Mouse (Mus musculus) midbrain, postnatal 0 days (tissue): ENCODE results near the gene Pnrc1. TPM values are rescaled to one million over a fixed set of nuclear protein-coding genes. Genes with fewer than 3 reads are reported as not detected.
A peak's percentile ranks its signal among the peaks of the same experiment; 100 is the strongest.

Experiments
- ATAC-seq: fragments of 200-750 bp; cut with Nextera tagmentation; 2 replicates; pipeline ENCODE4 v1.8.0; 2017; ENCODE audit warnings: moderate number of reproducible peaks, mild to moderate bottlenecking, moderate TSS enrichment, moderate library complexity; ENCODE audit not compliant: low FRiP score
- DNase-seq: peaks from one replicate; pipeline ENCODE4 v3.0.0-alpha.2; 2015; ENCODE audit warnings: low spot score
- H3K27ac ChIP-seq: fragments of 300-500 bp; sonication (generic); 2 replicates; pipeline ENCODE4 v1.5.1; 2014; ENCODE audit warnings: low read depth, mild to moderate bottlenecking, low read length, mixed read lengths
- H3K27me3 ChIP-seq: fragments of 300-500 bp; sonication (generic); 2 replicates; pipeline ENCODE4 v1.6.1; 2014; ENCODE audit warnings: low read length, control low read depth, mixed read lengths; ENCODE audit not compliant: insufficient read depth
- H3K36me3 ChIP-seq: fragments of 300-500 bp; sonication (generic); 2 replicates; pipeline ENCODE4 v1.6.1; 2014; ENCODE audit warnings: low read length, control low read depth, mixed read lengths; ENCODE audit not compliant: insufficient read depth
- H3K4me1 ChIP-seq: fragments of 300-500 bp; sonication (generic); 2 replicates; pipeline ENCODE4 v1.6.1; 2014; ENCODE audit warnings: mild to moderate bottlenecking, control low read depth, antibody characterized with exemption, low read length, mixed read lengths; ENCODE audit not compliant: insufficient read depth
- H3K4me2 ChIP-seq: fragments of 300-500 bp; sonication (generic); 2 replicates; pipeline ENCODE4 v1.6.1; 2014; ENCODE audit warnings: low read depth, mild to moderate bottlenecking, low read length, mixed read lengths; ENCODE audit not compliant: poor library complexity, severe bottlenecking
- H3K4me3 ChIP-seq: fragments of 300-500 bp; sonication (generic); 2 replicates; pipeline ENCODE4 v1.5.1; 2014; ENCODE audit warnings: low read depth, mild to moderate bottlenecking, low read length, moderate library complexity
- H3K9ac ChIP-seq: fragments of 300-500 bp; sonication (generic); replicated peaks from 2 replicates; pipeline ENCODE4 v1.6.1; 2014; ENCODE audit warnings: mild to moderate bottlenecking, low read length, moderate library complexity, mixed read lengths; ENCODE audit not compliant: poor library complexity, severe bottlenecking
- H3K9me3 ChIP-seq: fragments of 300-500 bp; sonication (generic); 2 replicates; pipeline ENCODE4 v1.6.1; 2016; ENCODE audit warnings: low read length, control low read depth
- CTCF ChIP-seq: IDR thresholded peaks from 2 replicates; pipeline ENCODE4 v1.5.1; 2016; ENCODE audit warnings: antibody characterized with exemption, mild to moderate bottlenecking
- WGBS: fragments of 180-500 bp; shearing (Covaris S2); extraction: QIAGEN DNeasy Blood & Tissue Kit; methylation state at CpG from one replicate; pipeline ENCODE4 v1.1.7; 2014; 5-methylcytosine and 5-hydroxymethylcytosine counted together
- polyA plus RNA-seq: library from polyadenylated mRNA; unstranded; fragments of >200 nt; fragmentation: Nextera tagmentation; extraction: Ambion mirVana; gene quantifications from 2 replicates; pipeline ENCODE4 v1.2.1, GENCODE M21; 2015
- total RNA-seq: library from RNA; depleted of rRNA; stranded (reverse); fragments of >200 nt; gene quantifications from 2 replicates; pipeline ENCODE4 v1.2.3, GENCODE M21; 2014

Pnrc1 gene
- total and polyA plus RNA-seq, 2 experiments from 2014 or later: 43.6 to 91.3 TPM

DNA sequence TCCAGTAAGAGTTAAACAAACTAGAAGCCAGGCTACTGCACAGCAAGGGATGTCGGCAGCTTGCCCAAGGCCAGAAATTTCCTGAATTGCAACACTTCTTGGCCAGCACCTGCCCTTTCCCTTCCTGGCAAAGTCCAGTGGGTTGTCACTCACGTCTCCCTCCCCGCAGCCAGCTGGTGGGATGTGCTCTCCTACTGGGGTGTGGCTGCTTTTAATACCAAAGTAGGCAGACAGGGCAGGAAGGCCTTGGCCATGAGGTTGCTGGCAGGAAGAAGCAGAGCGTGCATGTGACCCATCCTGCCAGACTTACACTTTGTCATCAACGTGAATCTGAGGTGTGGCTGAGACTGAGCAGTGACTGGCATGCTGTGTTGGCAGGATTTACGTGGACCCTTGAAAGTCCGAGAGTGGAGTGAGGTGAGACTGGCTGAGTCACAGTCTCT lies 28.6 kb downstream of the Pnrc1 start:
- DNase-seq: peak; percentile 83
- Histone ChIP-seq H3K4me1 (no peaks in the 10 kb centered on the region), H3K9ac (no peak overlapping the region), H3K9me3 (no peaks in the 10 kb centered on the region), H3K4me2 (no peak overlapping the region), H3K27me3 (no peaks in the 10 kb centered on the region), H3K27ac (no peak overlapping the region), H3K36me3 (no peaks in the 10 kb centered on the region), H3K4me3 (no peak overlapping the region)
- no peak for TF ChIP-seq CTCF
- 60% methylated on average over 7 of the region's 7 CpGs for WGBS
- no peak for ATAC-seq

GRCm38 (mm10) chr4:33260311-33260710 lies 29.7 kb downstream of the Pnrc1 start:
- H3K27ac ChIP-seq: no peak overlapping the region
- DNase-seq: no peak
- H3K4me2 ChIP-seq: no peak overlapping the region
- no peaks in the 10 kb centered on the region for H3K27me3 ChIP-seq
- no peak overlapping the region for H3K4me3 ChIP-seq
- no peaks in the 10 kb centered on the region for H3K36me3 ChIP-seq
- no peak for ATAC-seq
- no peaks in the 10 kb centered on the region for H3K4me1 ChIP-seq
- H3K9me3 ChIP-seq: no peaks in the 10 kb centered on the region
- H3K9ac ChIP-seq: no peak overlapping the region
- TF ChIP-seq CTCF: no peak

DNA sequence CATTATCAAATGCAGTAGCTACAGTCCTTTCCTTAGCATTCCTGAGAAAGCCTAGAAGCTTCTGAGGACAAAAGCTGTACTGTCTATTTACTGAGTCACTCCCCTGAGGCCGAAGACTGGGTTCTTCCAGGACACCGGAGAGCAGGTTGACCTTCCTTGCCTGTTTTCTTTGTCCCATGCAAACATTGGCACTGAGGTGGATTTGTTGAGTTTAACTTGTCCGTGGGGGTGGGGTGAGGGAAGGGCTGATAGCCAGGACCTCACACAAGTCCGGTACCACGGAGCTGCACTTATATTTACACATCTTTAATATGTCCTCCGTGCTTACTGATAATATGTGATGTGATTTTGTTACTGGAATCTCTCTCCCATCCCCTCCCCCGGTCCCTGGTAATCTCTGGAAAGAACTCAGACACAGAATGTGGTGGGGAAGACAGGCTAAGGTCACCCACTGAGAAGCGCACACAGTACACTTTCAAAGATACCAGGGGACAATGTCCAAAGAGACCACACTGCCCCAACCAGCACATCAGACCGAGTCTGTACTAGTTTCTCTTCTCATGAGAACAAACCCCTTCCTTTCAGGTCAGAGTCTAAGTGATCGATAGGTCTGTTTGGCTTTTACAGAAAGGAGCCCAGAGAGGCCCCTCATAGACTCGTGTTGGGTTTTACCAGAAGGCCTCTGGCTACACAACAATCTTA lies 32.5 kb downstream of the Pnrc1 start:
- no peak for DNase-seq
- no peak overlapping the region for H3K4me3 ChIP-seq
- WGBS: 83% methylated on average over 11 of the region's 11 CpGs

DNA sequence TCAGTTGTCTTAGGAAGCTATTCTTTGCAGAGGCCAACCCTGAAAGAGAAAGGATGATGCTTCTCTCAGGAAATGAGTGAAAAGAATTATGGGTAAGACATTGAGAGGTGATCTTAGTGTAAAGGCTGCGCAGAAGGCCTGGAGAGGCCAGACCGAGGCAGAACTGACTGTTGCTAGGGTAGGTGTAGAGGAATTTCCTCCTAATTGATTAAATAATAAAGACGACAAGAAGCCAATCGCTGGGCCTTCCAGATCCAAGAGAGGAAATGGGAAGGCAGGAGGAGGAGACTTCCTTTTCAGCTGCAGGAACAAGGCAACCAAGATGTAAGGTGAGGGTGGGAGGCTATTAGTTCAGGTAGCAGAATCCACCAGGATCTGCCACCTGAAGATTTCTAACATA lies 35.3 kb downstream of the Pnrc1 start:
- Histone ChIP-seq H3K4me1 (no peaks in the 10 kb centered on the region), H3K9ac (no peak overlapping the region), H3K9me3 (no peaks in the 10 kb centered on the region), H3K27ac (no peak overlapping the region), H3K27me3 (no peaks in the 10 kb centered on the region), H3K4me3 (no peak overlapping the region), H3K36me3 (no peaks in the 10 kb centered on the region), H3K4me2 (no peak overlapping the region)
- ATAC-seq: no peak
- WGBS: 49% methylated on average over 4 of the region's 4 CpGs
- no peak for DNase-seq
- no peak for TF ChIP-seq CTCF

More for the DNA sequence above, 32.5 kb downstream of the Pnrc1 start:
- Histone ChIP-seq H3K4me1 (no peaks in the 10 kb centered on the region), H3K4me2 (no peak overlapping the region), H3K36me3 (no peaks in the 10 kb centered on the region), H3K27ac (no peak overlapping the region), H3K27me3 (no peaks in the 10 kb centered on the region), H3K9ac (no peak overlapping the region), H3K9me3 (no peaks in the 10 kb centered on the region)
- ATAC-seq: no peak
- no peak for TF ChIP-seq CTCF

- no peak for TF ChIP-seq CTCF
- no peak overlapping the region for H3K4me3 ChIP-seq
- H3K9ac ChIP-seq: no peak overlapping the region
- H3K27me3 ChIP-seq: no peaks in the 10 kb centered on the region
- H3K4me1 ChIP-seq: 0 out of 2 replicates have a peak, but pooled peaks cover 3% of the 10 kb centered on the region
- no peak overlapping the region for H3K27ac ChIP-seq
- ATAC-seq (no peak), DNase-seq (no peak)
- no peaks in the 10 kb centered on the region for H3K9me3 ChIP-seq
- no peaks in the 10 kb centered on the region for H3K36me3 ChIP-seq
- no peak overlapping the region for H3K4me2 ChIP-seq
- 85% methylated on average over 2 of the region's 2 CpGs for WGBS
These were observed 39.1 kb downstream of the Pnrc1 start for GRCm38 (mm10) chr4:33250867-33251266.

- TF ChIP-seq CTCF: no peak
- no peaks in the 10 kb centered on the region for H3K9me3 ChIP-seq
- no peaks in the 10 kb centered on the region for H3K27me3 ChIP-seq
- no peak overlapping the region for H3K27ac ChIP-seq
- H3K4me3 ChIP-seq: no peak overlapping the region
- no peak overlapping the region for H3K9ac ChIP-seq
- H3K4me2 ChIP-seq: no peak overlapping the region
- peaks cover 5% of the 10 kb centered on the region for H3K36me3 ChIP-seq
- no peak for ATAC-seq
- WGBS: 75% methylated on average over 1 of the region's 1 CpGs
- no peak for DNase-seq
- 0 out of 2 replicates have a peak, but pooled peaks cover 3% of the 10 kb centered on the region for H3K4me1 ChIP-seq
These were observed 40.2 kb downstream of the Pnrc1 start for GRCm38 (mm10) chr4:33249716-33250230.
